Mouse (Mus musculus): ENCODE measurements around the gene Lax1. TPM values are rescaled to one million over a fixed set of nuclear protein-coding genes. Genes with fewer than 3 reads are reported as not detected.

Gene Lax1
- polyA plus RNA-seq, 1 experiment from 2014 or later = 0.39 TPM

DNA sequence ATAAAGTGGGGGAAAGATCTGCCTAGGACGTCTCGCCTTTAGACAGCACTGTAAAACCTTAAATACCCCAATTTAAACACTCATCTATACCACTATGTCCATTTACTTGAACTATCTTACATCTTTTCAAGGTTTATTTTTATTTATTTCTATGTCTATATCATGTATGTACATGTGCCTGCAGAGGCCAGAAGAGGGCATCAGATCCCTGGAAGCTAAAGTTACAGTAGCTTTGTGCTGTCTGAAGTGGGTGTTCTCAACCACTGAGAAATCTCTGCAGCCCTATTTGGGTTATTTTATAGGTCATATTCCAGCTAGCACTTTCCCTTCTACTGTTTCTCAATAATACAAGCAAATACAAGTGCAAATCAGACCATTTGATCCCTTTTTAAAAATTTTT is 57.7 kb downstream of the Lax1 start:
- ATAC-seq (ENCODE audit: extremely low read depth, insufficient number of reproducible peaks, low FRiP score, low TSS enrichment) = no peak
- H3K27ac ChIP-seq (replicated peaks) = no peak overlapping the region
- H3K36me3 ChIP-seq = peaks cover 97% of the 10 kb centered on the region
- H3K4me2 ChIP-seq = no peak overlapping the region
- WGBS = 94% methylated on average over 2 of the region's 2 CpGs
- H3K9ac ChIP-seq = no peak overlapping the region
- H3K9me3 ChIP-seq = no peaks in the 10 kb centered on the region
- no peak overlapping the region for H3K4me3 ChIP-seq
- H3K27me3 ChIP-seq (replicated peaks) = no peaks in the 10 kb centered on the region
- H3K4me1 ChIP-seq = no peaks in the 10 kb centered on the region

Small RNAs within 50 kb of the gene (microRNA-seq; reads per million reads assigned to microRNA genes)
- 3.1 reads per million, percentile 12 among the genes with 10 or more reads in this experiment for gene Mir6903

Other genes with a start within 250 kb of the Lax1 start
- gene Snrpe, start 79.8 kb downstream of the Lax1 start, polyA plus RNA-seq (2015; fragmentation: Nextera tagmentation; extraction: Ambion mirVana) = 454 and 519 TPM in 2 replicates
- gene Zbed6, start 29.2 kb downstream of the Lax1 start, polyA plus RNA-seq (2015; fragmentation: Nextera tagmentation; extraction: Ambion mirVana) = not detected in 2 replicates
- gene Gm38394, start 28.8 kb downstream of the Lax1 start, polyA plus RNA-seq (2015; fragmentation: Nextera tagmentation; extraction: Ambion mirVana) = 3.0 and 3.2 TPM in 2 replicates
- 13.9 and 16.8 TPM in 2 replicates for gene Atp2b4, start 110.9 kb upstream of the Lax1 start, polyA plus RNA-seq (2015; fragmentation: Nextera tagmentation; extraction: Ambion mirVana)
- gene Optc, start 217.9 kb upstream of the Lax1 start, polyA plus RNA-seq (2015; fragmentation: Nextera tagmentation; extraction: Ambion mirVana) = 0.32 and 0.41 TPM in 2 replicates
- gene Prelp, start 231.3 kb upstream of the Lax1 start, polyA plus RNA-seq (2015; fragmentation: Nextera tagmentation; extraction: Ambion mirVana) = 2.8 and 3.1 TPM in 2 replicates